Mouse (Mus musculus): ENCODE measurements around the gene Chst11. TPM values are rescaled to one million over a fixed set of nuclear protein-coding genes. Genes with fewer than 3 reads are reported as not detected.

Chst11 gene
- polyA plus RNA-seq, 1 experiment from 2014 or later: 5.2 TPM

- no peak for ATAC-seq (ENCODE audit: low read depth)
- Histone ChIP-seq H3K27me3 (ENCODE audit: control insufficient read depth, insufficient read depth, low read length) (no peaks in the 10 kb centered on the region), H3K4me1 (ENCODE audit: control insufficient read depth, insufficient read depth, low read length) (peaks cover 12% of the 10 kb centered on the region), H3K9ac (replicated peaks; ENCODE audit: low read depth, low read length) (no peak overlapping the region), H3K27ac (ENCODE audit: low read depth, low read length) (0 out of 2 replicates have a peak overlapping the region, but pooled peaks have one; percentile 19), H3K9me3 (ENCODE audit: control insufficient read depth, low read length) (no peaks in the 10 kb centered on the region), H3K36me3 (ENCODE audit: control insufficient read depth, insufficient read depth, low read length) (no peaks in the 10 kb centered on the region), H3K4me2 (ENCODE audit: low read depth, low read length) (no peak overlapping the region), H3K4me3 (ENCODE audit: low read depth, low read length) (no peak overlapping the region)
- WGBS: 43% methylated on average over 6 of the region's 6 CpGs
Measured at GRCm38 (mm10) chr10:83151362-83151761, 166.1 kb downstream of the Chst11 start.

- Histone ChIP-seq H3K4me2 (ENCODE audit: low read depth, low read length) (no peak overlapping the region), H3K9me3 (ENCODE audit: control insufficient read depth, low read length) (no peaks in the 10 kb centered on the region), H3K36me3 (ENCODE audit: control insufficient read depth, insufficient read depth, low read length) (no peaks in the 10 kb centered on the region), H3K27me3 (ENCODE audit: control insufficient read depth, insufficient read depth, low read length) (no peaks in the 10 kb centered on the region), H3K27ac (ENCODE audit: low read depth, low read length) (no peak overlapping the region), H3K4me1 (ENCODE audit: control insufficient read depth, insufficient read depth, low read length) (peaks cover 12% of the 10 kb centered on the region), H3K4me3 (ENCODE audit: low read depth, low read length) (no peak overlapping the region), H3K9ac (replicated peaks; ENCODE audit: low read depth, low read length) (no peak overlapping the region)
- no peak for ATAC-seq (ENCODE audit: low read depth)
- 50% methylated on average over 16 of the region's 16 CpGs for WGBS
Measured at GRCm38 (mm10) chr10:83151896-83152685, 166.8 kb downstream of the Chst11 start.

DNA sequence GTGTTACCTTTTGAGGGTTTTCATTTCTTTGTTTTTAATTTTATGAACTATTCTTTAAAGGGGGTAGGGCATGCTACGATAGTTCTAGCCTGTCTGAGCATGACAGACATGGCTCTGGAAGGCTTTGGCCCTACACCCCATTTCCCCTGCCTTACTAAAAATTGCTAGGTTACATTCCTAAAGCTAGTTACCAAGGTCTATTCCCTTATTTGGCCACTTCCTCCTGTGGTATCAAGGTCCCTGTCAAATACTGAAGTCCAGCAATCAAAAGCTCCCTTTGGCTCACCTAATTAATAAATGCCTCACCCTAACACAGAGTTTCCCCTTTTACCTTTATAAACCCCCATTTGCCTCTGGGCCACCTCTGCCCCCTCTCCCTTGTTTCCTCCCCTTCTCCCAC lies 167.4 kb downstream of the Chst11 start:
- no peak for ATAC-seq (ENCODE audit: low read depth)
- peaks cover 12% of the 10 kb centered on the region for H3K4me1 ChIP-seq (ENCODE audit: control insufficient read depth, insufficient read depth, low read length)
- no peaks in the 10 kb centered on the region for H3K27me3 ChIP-seq (ENCODE audit: control insufficient read depth, insufficient read depth, low read length)
- no peak overlapping the region for H3K9ac ChIP-seq (replicated peaks; ENCODE audit: low read depth, low read length)
- H3K9me3 ChIP-seq (ENCODE audit: control insufficient read depth, low read length): no peaks in the 10 kb centered on the region
- H3K4me3 ChIP-seq (ENCODE audit: low read depth, low read length): no peak overlapping the region
- no peaks in the 10 kb centered on the region for H3K36me3 ChIP-seq (ENCODE audit: control insufficient read depth, insufficient read depth, low read length)
- no peak overlapping the region for H3K27ac ChIP-seq (ENCODE audit: low read depth, low read length)
- no peak overlapping the region for H3K4me2 ChIP-seq (ENCODE audit: low read depth, low read length)
- WGBS: 96% methylated on average over 1 of the region's 1 CpGs

- 92% methylated on average over 5 of the region's 5 CpGs for WGBS
- Histone ChIP-seq H3K4me1 (ENCODE audit: control insufficient read depth, insufficient read depth, low read length) (peaks cover 12% of the 10 kb centered on the region), H3K27me3 (ENCODE audit: control insufficient read depth, insufficient read depth, low read length) (no peaks in the 10 kb centered on the region), H3K27ac (ENCODE audit: low read depth, low read length) (no peak overlapping the region), H3K36me3 (ENCODE audit: control insufficient read depth, insufficient read depth, low read length) (no peaks in the 10 kb centered on the region), H3K4me2 (ENCODE audit: low read depth, low read length) (no peak overlapping the region), H3K4me3 (ENCODE audit: low read depth, low read length) (no peak overlapping the region), H3K9me3 (ENCODE audit: control insufficient read depth, low read length) (no peaks in the 10 kb centered on the region), H3K9ac (replicated peaks; ENCODE audit: low read depth, low read length) (no peak overlapping the region)
- no peak for ATAC-seq (ENCODE audit: low read depth)
Measured at GRCm38 (mm10) chr10:83153374-83153773, 168.1 kb downstream of the Chst11 start.

GRCm38 (mm10) chr10:83153887-83154286 lies 168.6 kb downstream of the Chst11 start:
- no peaks in the 10 kb centered on the region for H3K27me3 ChIP-seq (ENCODE audit: control insufficient read depth, insufficient read depth, low read length)
- no peak for ATAC-seq (ENCODE audit: low read depth)
- no peaks in the 10 kb centered on the region for H3K36me3 ChIP-seq (ENCODE audit: control insufficient read depth, insufficient read depth, low read length)
- H3K9me3 ChIP-seq (ENCODE audit: control insufficient read depth, low read length): no peaks in the 10 kb centered on the region
- WGBS: 83% methylated on average over 9 of the region's 9 CpGs
- H3K9ac ChIP-seq (replicated peaks; ENCODE audit: low read depth, low read length): no peak overlapping the region
- peaks cover 12% of the 10 kb centered on the region for H3K4me1 ChIP-seq (ENCODE audit: control insufficient read depth, insufficient read depth, low read length)
- no peak overlapping the region for H3K4me3 ChIP-seq (ENCODE audit: low read depth, low read length)
- H3K4me2 ChIP-seq (ENCODE audit: low read depth, low read length): no peak overlapping the region
- H3K27ac ChIP-seq (ENCODE audit: low read depth, low read length): no peak overlapping the region

- Histone ChIP-seq H3K9ac (replicated peaks; ENCODE audit: low read depth, low read length) (no peak overlapping the region), H3K27ac (ENCODE audit: low read depth, low read length) (no peak overlapping the region), H3K4me2 (ENCODE audit: low read depth, low read length) (no peak overlapping the region), H3K9me3 (ENCODE audit: control insufficient read depth, low read length) (no peaks in the 10 kb centered on the region), H3K36me3 (ENCODE audit: control insufficient read depth, insufficient read depth, low read length) (no peaks in the 10 kb centered on the region), H3K4me1 (ENCODE audit: control insufficient read depth, insufficient read depth, low read length) (peaks cover 7% of the 10 kb centered on the region; the same call in 1 of the 2 replicates), H3K27me3 (ENCODE audit: control insufficient read depth, insufficient read depth, low read length) (no peaks in the 10 kb centered on the region), H3K4me3 (ENCODE audit: low read depth, low read length) (no peak overlapping the region)
- ATAC-seq (ENCODE audit: low read depth): no peak
- WGBS: 82% methylated on average over 5 of the region's 5 CpGs
Measured at GRCm38 (mm10) chr10:83157289-83157688, 172.0 kb downstream of the Chst11 start.

GRCm38 (mm10) chr10:83158322-83158721 lies 173.0 kb downstream of the Chst11 start:
- no peak for ATAC-seq (ENCODE audit: low read depth)
- WGBS: 63% methylated on average over 8 of the region's 8 CpGs
- H3K4me2 ChIP-seq (ENCODE audit: low read depth, low read length): no peak overlapping the region
- H3K27me3 ChIP-seq (ENCODE audit: control insufficient read depth, insufficient read depth, low read length): no peaks in the 10 kb centered on the region
- no peaks in the 10 kb centered on the region for H3K9me3 ChIP-seq (ENCODE audit: control insufficient read depth, low read length)
- H3K27ac ChIP-seq (ENCODE audit: low read depth, low read length): no peak overlapping the region
- no peaks in the 10 kb centered on the region for H3K36me3 ChIP-seq (ENCODE audit: control insufficient read depth, insufficient read depth, low read length)
- no peak overlapping the region for H3K4me3 ChIP-seq (ENCODE audit: low read depth, low read length)
- no peak overlapping the region for H3K9ac ChIP-seq (replicated peaks; ENCODE audit: low read depth, low read length)
- peaks cover 11% of the 10 kb centered on the region; the same call in 1 of the 2 replicates for H3K4me1 ChIP-seq (ENCODE audit: control insufficient read depth, insufficient read depth, low read length)

GRCm38 (mm10) chr10:83159229-83159628 lies 173.9 kb downstream of the Chst11 start:
- Histone ChIP-seq H3K4me2 (ENCODE audit: low read depth, low read length) (no peak overlapping the region), H3K4me3 (ENCODE audit: low read depth, low read length) (no peak overlapping the region), H3K27me3 (ENCODE audit: control insufficient read depth, insufficient read depth, low read length) (no peaks in the 10 kb centered on the region), H3K9me3 (ENCODE audit: control insufficient read depth, low read length) (no peaks in the 10 kb centered on the region), H3K36me3 (ENCODE audit: control insufficient read depth, insufficient read depth, low read length) (no peaks in the 10 kb centered on the region), H3K4me1 (ENCODE audit: control insufficient read depth, insufficient read depth, low read length) (peaks cover 11% of the 10 kb centered on the region; the same call in 1 of the 2 replicates), H3K27ac (ENCODE audit: low read depth, low read length) (no peak overlapping the region), H3K9ac (replicated peaks; ENCODE audit: low read depth, low read length) (no peak overlapping the region)
- ATAC-seq (ENCODE audit: low read depth): no peak
- WGBS: 89% methylated on average over 8 of the region's 8 CpGs

DNA sequence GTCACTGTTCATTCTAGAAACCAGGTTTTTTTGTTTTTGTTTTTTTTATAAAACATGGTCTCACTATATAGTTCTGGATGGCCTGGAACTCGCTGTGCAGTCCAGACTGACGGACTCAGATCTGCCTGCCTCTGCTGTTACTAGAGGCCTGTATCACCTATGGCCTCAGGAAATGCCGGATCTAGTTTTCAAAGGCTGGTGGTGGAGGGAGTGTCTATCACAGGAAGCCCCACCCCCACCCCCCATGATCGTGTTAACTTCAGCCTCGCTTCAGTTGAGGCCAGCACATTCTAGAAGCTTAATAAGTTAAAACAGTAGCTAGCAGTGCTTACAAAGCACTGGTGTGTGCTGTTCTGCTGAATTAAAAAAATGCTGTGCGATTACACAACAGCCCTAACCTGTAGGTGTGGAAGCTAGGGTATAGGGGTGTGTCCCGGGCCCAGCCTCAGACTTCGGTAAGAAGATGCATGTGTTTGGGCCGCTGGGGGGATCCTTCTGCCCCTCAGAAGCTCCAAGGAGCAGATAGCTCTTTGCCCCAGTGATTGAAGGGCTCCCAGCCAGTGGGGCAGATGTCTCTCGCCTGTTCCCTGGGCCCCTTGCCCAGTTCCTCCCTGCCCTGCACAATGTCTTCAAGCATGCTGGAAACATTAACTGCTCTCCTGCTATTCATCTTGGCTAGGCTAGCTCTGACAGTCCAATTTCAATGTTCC lies 176.5 kb downstream of the Chst11 start:
- peak; percentile 64; the same call in 1 of the 2 replicates for ATAC-seq (ENCODE audit: low read depth)
- H3K36me3 ChIP-seq (ENCODE audit: control insufficient read depth, insufficient read depth, low read length): no peaks in the 10 kb centered on the region

More for the DNA sequence above, 176.5 kb downstream of the Chst11 start:
- peaks cover 11% of the 10 kb centered on the region; the same call in 1 of the 2 replicates for H3K4me1 ChIP-seq (ENCODE audit: control insufficient read depth, insufficient read depth, low read length)
- H3K4me2 ChIP-seq (ENCODE audit: low read depth, low read length): no peak overlapping the region
- H3K9ac ChIP-seq (replicated peaks; ENCODE audit: low read depth, low read length): no peak overlapping the region
- WGBS: 58% methylated on average over 10 of the region's 10 CpGs
- no peaks in the 10 kb centered on the region for H3K27me3 ChIP-seq (ENCODE audit: control insufficient read depth, insufficient read depth, low read length)
- H3K27ac ChIP-seq (ENCODE audit: low read depth, low read length): 0 out of 2 replicates have a peak overlapping the region, but pooled peaks have one; percentile 25
- no peaks in the 10 kb centered on the region for H3K9me3 ChIP-seq (ENCODE audit: control insufficient read depth, low read length)
- H3K4me3 ChIP-seq (ENCODE audit: low read depth, low read length): no peak overlapping the region

All from neural tube, embryonic 14.5 days (tissue).